Mouse (Mus musculus): ENCODE data around the gene Lztfl1.
"Not testable (repeated sequence)": the region's sequence is repeated elsewhere in the genome, so short reads cannot be mapped to it uniquely, and the experiment has no call there.

The Lztfl1 gene

DNA sequence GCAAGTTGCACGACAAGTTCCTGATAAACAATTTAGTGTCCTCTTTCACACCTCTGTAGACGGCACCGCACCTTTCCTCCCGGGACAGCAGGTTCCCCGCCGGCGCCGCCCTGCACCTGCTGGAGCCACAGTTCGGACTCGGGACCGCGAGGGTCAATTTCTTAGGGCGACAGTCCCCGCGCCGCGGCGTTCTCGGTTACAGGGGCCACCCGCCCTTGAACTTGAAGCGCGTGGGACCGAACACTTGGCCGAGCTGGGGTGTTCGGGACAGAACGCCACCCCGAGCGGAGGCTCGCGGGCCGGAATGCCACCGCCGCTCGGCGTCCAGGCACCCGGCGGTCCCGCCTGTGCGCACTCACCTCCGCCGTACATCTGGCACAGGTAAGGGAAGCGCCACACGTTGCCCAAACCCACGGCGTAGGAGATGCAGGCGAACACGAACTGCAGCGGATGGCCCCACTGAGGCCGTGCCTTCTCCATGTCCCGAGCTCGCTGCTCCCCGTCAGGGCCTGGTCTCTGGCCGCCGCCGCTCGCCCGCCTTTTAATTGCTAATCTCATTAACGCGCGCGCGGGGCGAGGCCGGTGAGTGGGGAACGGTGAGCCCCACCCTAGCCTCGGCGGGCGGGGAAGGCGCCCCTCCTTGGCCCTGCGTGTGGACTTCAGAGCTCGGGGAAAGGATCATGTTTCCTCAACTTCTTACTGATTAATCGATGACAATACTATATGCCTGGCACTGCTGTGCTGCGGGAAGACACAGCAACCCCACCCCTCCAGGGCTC lies 39.0 kb downstream of the Lztfl1 start, which contains the start of the genes Ccr9 and Slc6a20a:
Gene Ccr9 (plus strand): TSS at position 113 of the 779 bp plus-strand sequence.
Gene Slc6a20a (minus strand): TSS at position 559 of the 779 bp plus-strand sequence.
- DNase-seq, result peak; percentile 19

DNA sequence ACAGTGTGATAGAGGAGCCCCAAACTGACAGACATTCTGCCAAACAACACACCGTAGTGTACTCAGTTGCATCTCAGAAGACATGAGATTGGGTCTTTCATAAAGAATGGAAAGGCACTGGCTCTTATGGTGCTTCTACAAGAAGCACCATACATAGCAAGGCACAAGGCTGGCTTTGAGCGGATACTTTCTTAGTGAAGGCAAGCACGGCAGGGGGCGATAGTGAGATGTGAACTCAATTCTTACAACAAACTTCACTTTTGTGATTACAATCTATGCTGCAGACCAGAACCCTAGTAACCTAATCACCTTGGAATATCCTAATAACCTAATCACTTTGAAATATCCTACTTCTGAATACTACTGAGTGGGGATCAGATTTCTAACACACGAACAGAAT lies 51.9 kb downstream of the Lztfl1 start:
- peak; percentile 76 for DNase-seq

DNA sequence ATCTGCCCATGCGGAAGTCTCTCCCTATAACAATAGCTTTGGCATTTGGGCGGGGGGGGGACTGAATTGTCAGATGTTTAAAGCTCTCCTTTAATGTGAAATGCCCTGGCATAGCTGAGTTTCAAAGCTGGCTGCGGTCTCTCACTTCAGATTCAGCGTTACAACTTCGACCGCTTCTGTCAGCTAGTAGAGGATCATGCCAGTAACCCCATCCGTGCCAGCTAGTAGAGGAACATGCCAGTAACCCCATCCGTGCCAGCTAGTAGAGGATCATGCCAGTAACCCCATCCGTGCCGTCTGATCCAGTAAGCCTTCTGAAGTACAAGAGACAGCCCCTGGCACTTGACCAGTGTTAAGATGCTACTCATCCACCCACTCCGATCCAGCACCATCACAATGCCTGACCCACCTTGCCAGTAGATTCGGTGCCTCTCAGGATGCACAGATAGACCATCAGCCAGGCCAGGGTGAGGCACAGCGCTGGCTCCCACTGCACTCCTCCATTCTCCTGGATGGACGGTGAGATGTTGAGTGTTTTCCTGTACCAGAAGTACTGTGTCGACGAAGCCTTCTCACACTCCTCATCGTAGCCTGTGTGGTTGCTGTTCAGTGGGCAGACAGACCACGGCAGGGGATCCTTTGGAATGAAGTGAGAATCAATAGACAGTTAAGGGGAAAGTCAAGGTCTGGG lies 57.4 kb downstream of the Lztfl1 start:
- DNase-seq, result not testable (repeated sequence)

DNA sequence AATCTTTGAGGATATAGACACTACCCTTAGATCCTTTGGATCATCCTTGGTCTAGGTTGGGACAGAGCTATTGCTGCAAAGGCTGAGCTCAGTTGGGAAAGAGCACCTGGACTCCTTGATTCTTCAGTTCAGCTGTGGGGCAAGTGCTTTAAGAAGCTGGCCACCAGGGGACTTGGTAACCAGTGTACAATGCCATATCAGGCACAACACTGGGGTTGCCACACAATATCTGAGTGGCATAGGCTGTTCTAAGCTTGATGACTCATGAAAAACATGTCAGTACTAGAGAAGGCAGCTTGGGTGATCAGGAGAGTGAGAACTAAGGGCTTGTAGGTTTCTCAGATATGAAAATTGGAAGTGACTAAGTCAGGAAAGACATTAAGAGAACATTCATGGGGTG lies 58.5 kb downstream of the Lztfl1 start:
- no peak for DNase-seq

DNA sequence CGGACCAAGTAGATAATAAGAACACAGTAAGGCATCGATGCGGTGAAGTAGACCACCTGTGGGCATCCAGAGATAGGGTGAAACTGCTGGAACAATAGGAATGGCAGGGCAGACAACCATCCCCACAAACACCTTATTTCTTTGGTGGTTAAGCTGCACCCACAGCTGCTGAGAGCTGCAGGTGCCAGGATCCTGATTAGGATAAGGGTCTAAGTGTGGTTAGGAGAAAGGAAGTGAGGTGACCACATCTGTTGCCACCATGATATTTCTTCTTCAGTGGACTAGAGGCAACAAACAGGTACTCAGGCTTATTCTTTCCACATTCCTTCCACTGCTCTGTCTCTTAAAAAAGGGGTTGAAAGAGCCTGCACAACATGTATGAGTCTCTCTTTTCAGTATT lies 60.0 kb downstream of the Lztfl1 start:
- no peak for DNase-seq

DNA sequence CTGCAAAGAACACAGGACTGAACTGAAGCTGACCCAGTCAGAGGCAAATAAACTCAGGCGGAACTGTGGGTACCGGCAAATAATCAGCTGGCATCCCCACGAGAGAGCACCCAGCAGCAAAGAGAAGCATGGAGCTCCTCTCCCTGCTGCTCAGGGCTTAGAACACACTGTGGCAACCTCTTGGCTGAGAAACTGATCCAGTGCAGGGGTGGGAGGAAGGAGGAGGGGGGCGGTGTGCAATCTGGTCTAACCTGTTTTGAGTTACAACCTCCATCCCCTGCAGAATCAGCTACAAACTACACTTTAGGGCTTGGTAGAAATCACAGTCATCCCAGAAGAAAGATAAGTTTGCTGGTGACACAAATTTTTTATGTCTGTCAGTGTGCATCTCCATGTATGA lies 66.1 kb downstream of the Lztfl1 start:
- peak; percentile 10 for DNase-seq

DNA sequence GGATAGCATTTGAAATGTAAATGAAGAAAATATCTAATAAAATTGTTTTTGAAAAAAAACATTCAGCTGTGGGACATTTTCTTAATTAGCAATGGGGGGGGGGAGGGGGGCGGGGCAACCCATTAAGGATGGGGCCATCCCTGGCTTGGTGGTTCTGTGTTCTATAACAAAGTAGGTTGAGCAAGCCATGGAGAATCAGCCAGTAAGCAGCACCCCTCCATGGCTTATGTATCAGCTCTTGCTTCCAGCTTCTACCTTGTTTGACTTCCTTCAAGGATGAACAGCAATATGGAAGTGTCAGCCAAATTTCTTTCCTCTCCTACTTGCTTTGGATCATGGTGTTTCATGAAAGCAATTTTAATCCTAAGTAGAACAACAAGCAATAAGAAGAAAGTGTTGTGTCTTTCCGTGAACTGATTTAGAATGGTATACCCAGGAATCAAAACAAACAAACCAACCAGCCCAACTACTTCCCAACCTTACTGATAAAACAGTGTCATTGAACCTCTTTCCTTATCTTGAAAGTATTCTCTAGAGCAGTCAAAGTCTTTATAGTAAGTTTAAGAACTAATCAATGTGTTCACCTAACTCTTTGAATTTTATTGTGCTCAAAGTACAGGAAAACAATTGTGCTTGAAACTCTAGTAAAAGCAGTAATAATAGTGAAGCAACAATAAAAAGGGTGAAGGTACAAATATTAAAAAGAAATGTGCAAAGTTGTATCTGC lies 67.5 kb downstream of the Lztfl1 start:
- no peak for DNase-seq
